Comparison of ENCODE assay signal across 19 mouse cellular contexts in the genomic region with DNA sequence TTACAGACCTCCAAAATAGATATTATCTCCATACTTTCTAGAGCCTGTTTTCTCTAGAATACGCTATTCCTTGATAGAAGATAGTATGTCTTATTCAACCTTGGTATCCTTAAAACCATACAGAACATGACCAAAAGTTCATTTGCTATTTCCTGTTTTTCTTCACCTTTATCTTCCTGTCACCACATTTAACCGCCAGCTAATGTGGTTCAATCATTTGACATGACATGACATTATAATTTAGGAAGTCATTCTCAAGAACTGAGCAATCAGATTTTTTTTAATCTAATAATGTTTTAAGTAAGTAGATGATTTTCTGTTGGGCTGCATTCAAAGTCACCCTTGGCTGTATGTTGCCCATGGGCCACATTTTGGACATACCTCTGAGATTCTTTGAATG.
A peak's percentile ranks its signal among the peaks of the same experiment; 100 is the strongest.
DNase-seq lines count a peak whose midpoint lies in the region; ATAC-seq lines count a peak whose summit lies in the region.
"Had no signal": no experiment of that assay in that cellular context is flagged by ENCODE, and none has a peak within 500 bp of the region (broad histone marks: within the 10 kb centered on the region; RNA-seq: fewer than 3 reads in every experiment).

No protein-coding gene starts in this region.

- no peak for ATAC-seq in CD4-positive, CD25-positive, alpha-beta regulatory T cell, adult 4 months
- 0 out of 2 replicates have a peak, but pooled peaks have one; percentile 31 for ATAC-seq in megakaryocyte progenitor cell, adult 5-6 weeks (replicated peaks; ENCODE audit: poor library complexity)
- ATAC-seq in heart, embryonic 12.5 days (ENCODE audit: insufficient number of reproducible peaks, low FRiP score): no peak
- ATAC-seq: forebrain, embryonic 13.5 days; forebrain, embryonic 15.5 days; forebrain, postnatal 0 days had no signal

- H3K27ac ChIP-seq in heart, embryonic 12.5 days (ENCODE audit: poor library complexity, severe bottlenecking): no peak overlapping the region
- H3K27ac ChIP-seq: embryonic facial prominence, embryonic 10.5 days; embryonic facial prominence, embryonic 12.5 days; forebrain, embryonic 13.5 days; forebrain, embryonic 15.5 days had no signal

- DNase-seq in CD4-positive, CD25-positive, alpha-beta regulatory T cell, adult 2 months (ENCODE audit: low read depth, low spot score): peak; percentile 1
- peak; percentile 33 for DNase-seq in MEL-GATA-1-ER (ENCODE audit: extremely low read depth, low read depth)
- no peak for DNase-seq in cerebellum, adult 18-20 months
- DNase-seq: adrenal gland, adult 2 months; adrenal gland, postnatal 10 days; adrenal gland, postnatal 25 days; cerebellum, adult 11-12 months; cerebellum, adult 8-10 months; cerebellum, adult 9-11 months; cerebellum, postnatal 14 days; cerebellum, postnatal 36 days; forebrain, postnatal 0 days had no signal

- no peaks in the 10 kb centered on the region for H3K9me3 ChIP-seq in heart, embryonic 12.5 days (replicated peaks)
- H3K9me3 ChIP-seq: embryonic facial prominence, embryonic 10.5 days; embryonic facial prominence, embryonic 12.5 days; forebrain, embryonic 13.5 days; forebrain, embryonic 15.5 days had no signal

- H3K4me1 ChIP-seq in heart, embryonic 12.5 days (replicated peaks): no peaks in the 10 kb centered on the region
- H3K4me1 ChIP-seq: embryonic facial prominence, embryonic 10.5 days; embryonic facial prominence, embryonic 12.5 days; forebrain, embryonic 13.5 days; forebrain, embryonic 15.5 days had no signal

- H3K36me3 ChIP-seq in heart, embryonic 12.5 days: no peaks in the 10 kb centered on the region
- H3K36me3 ChIP-seq: embryonic facial prominence, embryonic 10.5 days; embryonic facial prominence, embryonic 12.5 days; forebrain, embryonic 15.5 days had no signal

- WGBS in heart, embryonic 12.5 days: 46% methylated on average over 2 of the region's 2 CpGs

- H3K27me3 ChIP-seq in heart, embryonic 12.5 days (replicated peaks): no peaks in the 10 kb centered on the region
- H3K27me3 ChIP-seq: embryonic facial prominence, embryonic 12.5 days; forebrain, embryonic 13.5 days; forebrain, embryonic 15.5 days had no signal

- H3K4me2 ChIP-seq in heart, embryonic 12.5 days: no peak overlapping the region
- H3K4me2 ChIP-seq: embryonic facial prominence, embryonic 12.5 days; forebrain, embryonic 13.5 days; forebrain, embryonic 15.5 days had no signal

- no peak overlapping the region for H3K4me3 ChIP-seq in heart, embryonic 12.5 days
- H3K4me3 ChIP-seq: embryonic facial prominence, embryonic 10.5 days; embryonic facial prominence, embryonic 12.5 days; forebrain, embryonic 13.5 days; forebrain, embryonic 15.5 days had no signal

- H3K9ac ChIP-seq in heart, embryonic 12.5 days: no peak overlapping the region
- H3K9ac ChIP-seq: embryonic facial prominence, embryonic 12.5 days; forebrain, embryonic 13.5 days; forebrain, embryonic 15.5 days; forebrain, postnatal 0 days had no signal

Comparison
In these comparisons a context has a peak if more than half of its experiments do, and no peak if none do; other contexts are left out.
1. DNase-seq: peak in CD4-positive, CD25-positive, alpha-beta regulatory T cell, adult 2 months (single experiment) and MEL-GATA-1-ER (single experiment); none in cerebellum, adult 18-20 months (0 of 2).